Mouse (Mus musculus) CH12.LX (cell line): Measurements from ENCODE around the gene Smim13.

Experiments
- CTCF ChIP-seq, 2 experiments: IDR thresholded peaks in 1 of 2; conservative IDR thresholded peaks in 1 of 2; 2 replicates each; pipeline ENCODE4 v1.5.1; 2011 to 2012; ENCODE audit warnings: low read depth in 2 of 2, low read length in 2 of 2, improper control_type of control experiment in 1 of 2, inconsistent platforms in 1 of 2, mild to moderate bottlenecking in 1 of 2, moderate library complexity in 1 of 2
- JUND ChIP-seq: conservative IDR thresholded peaks from 2 replicates; pipeline ENCODE4 v1.6.1; 2011; ENCODE audit warnings: low read depth, low read length, improper control_type of control experiment
- MAZ ChIP-seq: IDR thresholded peaks from 2 replicates; pipeline ENCODE4 v1.6.1; 2012; ENCODE audit warnings: low read depth, mild to moderate bottlenecking, inconsistent platforms, low read length, improper control_type of control experiment, moderate library complexity
- TBP ChIP-seq: conservative IDR thresholded peaks from 2 replicates; pipeline ENCODE4 v1.6.1; 2011; ENCODE audit warnings: low read depth, low read length, improper control_type of control experiment
- USF1 ChIP-seq: IDR thresholded peaks from 2 replicates; pipeline ENCODE4 v1.6.1; 2014; ENCODE audit warnings: low read depth, mild to moderate bottlenecking, inconsistent platforms, low read length, improper control_type of control experiment

- TF ChIP-seq USF1, result no peak
- TF ChIP-seq JUND, result no peak
- no peak for TF ChIP-seq TBP
- TF ChIP-seq CTCF (conservative IDR thresholded peaks at IDR 0.05 in 1 of 2, IDR thresholded peaks at IDR 0.05 in 1 of 2; ENCODE audit: low read depth in 2 of 2, low read length in 2 of 2), result no peak
- TF ChIP-seq MAZ, result no peak
Observed at GRCm38 (mm10) chr13:41320749-41321148, 71.1 kb downstream of the Smim13 start.
